Mouse (Mus musculus) C2C12 (cell line): Measurements from ENCODE around the gene Akap13. TPM values are rescaled to one million over a fixed set of nuclear protein-coding genes. Genes with fewer than 3 reads are reported as not detected.

Experiments used
- H3K27me3 ChIP-seq: one replicate; pipeline ENCODE4 v1.6.1; 2011; ENCODE audit not compliant: control insufficient read depth, insufficient read depth, insufficient read length
- H3K36me3 ChIP-seq: one replicate; pipeline ENCODE4 v1.6.1; 2011; ENCODE audit not compliant: control insufficient read depth, insufficient read depth
- H3K4me3 ChIP-seq: one replicate; pipeline ENCODE4 v1.5.1; 2011; ENCODE audit warnings: mild to moderate bottlenecking, control low read depth; ENCODE audit not compliant: poor library complexity, insufficient read depth, severe bottlenecking
- H3K79me2 ChIP-seq: one replicate; pipeline ENCODE4 v1.6.1; 2011; ENCODE audit not compliant: control insufficient read depth, insufficient read depth
- H3K79me3 ChIP-seq: one replicate; pipeline ENCODE4 v1.6.1; 2011; ENCODE audit warnings: low read depth, control low read depth
- H3ac ChIP-seq: one replicate; pipeline ENCODE3; 2011; ENCODE audit warnings: low read depth; ENCODE audit not compliant: control insufficient read depth, insufficient read length
- CEBPB ChIP-seq: IDR thresholded peaks from one replicate; pipeline ENCODE4 v1.6.1; 2011; ENCODE audit warnings: low read depth, mild to moderate bottlenecking, control low read depth, moderate library complexity
- CTCF ChIP-seq: IDR thresholded peaks from one replicate; pipeline ENCODE4 v1.5.1; 2011; ENCODE audit not compliant: control insufficient read depth, insufficient read depth, insufficient read length
- FOSL1 ChIP-seq: IDR thresholded peaks from one replicate; pipeline ENCODE4 v1.8.0; 2011; ENCODE audit warnings: mild to moderate bottlenecking, low read length; ENCODE audit not compliant: poor library complexity, insufficient read depth, severe bottlenecking
- MAX ChIP-seq: IDR thresholded peaks from one replicate; pipeline ENCODE4 v1.6.1; 2011; ENCODE audit warnings: mild to moderate bottlenecking, control low read depth
- MYOD1 ChIP-seq: IDR thresholded peaks from one replicate; pipeline ENCODE4 v1.6.1; 2011; ENCODE audit warnings: low read depth; ENCODE audit not compliant: control insufficient read depth, insufficient read length
- MYOG ChIP-seq: IDR thresholded peaks from one replicate; pipeline ENCODE4 v1.6.1; 2011; ENCODE audit not compliant: control insufficient read depth, insufficient read length; ENCODE audit errors: extremely low read depth
- USF1 ChIP-seq: IDR thresholded peaks from one replicate; pipeline ENCODE4 v1.6.1; 2011; ENCODE audit warnings: low read depth, mild to moderate bottlenecking, control low read depth, moderate library complexity
- polyA plus RNA-seq: library from polyadenylated mRNA; unstranded; fragments of >200 nt; fragmentation: generic; extraction: Trizol; gene quantifications from one replicate; pipeline ENCODE4 v1.2.1, GENCODE M21; 2012; ENCODE audit warnings: missing spikeins

Akap13 gene
- polyA plus RNA-seq, 1 experiment, result 11.1 TPM

DNA sequence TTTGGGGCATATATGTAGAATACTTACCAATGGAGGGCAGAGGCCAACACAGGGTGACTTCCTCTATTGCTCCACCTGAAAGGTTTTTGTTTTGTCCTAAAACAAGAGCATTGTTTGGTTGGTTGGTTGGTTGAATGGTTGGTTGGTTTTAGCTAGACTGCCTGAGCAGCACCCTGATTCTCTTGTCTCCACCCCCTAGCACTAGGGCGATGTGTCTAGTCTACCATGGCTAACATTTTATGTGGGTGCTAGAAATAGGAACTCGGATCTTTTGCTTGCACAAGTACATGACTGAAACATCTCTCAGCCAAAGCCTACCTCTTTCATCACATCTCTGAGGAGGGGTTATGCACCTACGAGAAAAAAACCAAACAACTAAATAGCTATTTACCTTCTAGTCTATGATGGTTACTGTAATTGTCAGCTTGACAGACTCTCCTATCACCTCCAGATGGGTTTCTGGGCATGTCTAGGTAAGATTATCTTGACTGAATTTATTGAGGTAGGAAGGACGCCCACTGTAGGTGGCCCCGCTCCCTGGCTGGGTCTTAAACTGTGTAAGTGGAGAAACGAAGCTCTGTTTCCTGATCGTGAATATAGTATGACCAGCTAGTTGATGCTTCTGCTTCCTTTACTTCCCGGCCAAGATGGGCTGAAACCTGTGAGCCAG is 134.1 kb downstream of the Akap13 start:
- Histone ChIP-seq H3K27me3 (no peaks in the 10 kb centered on the region), H3ac (no peak overlapping the region), H3K79me2 (peaks cover 4% of the 10 kb centered on the region), H3K4me3 (no peak overlapping the region), H3K79me3 (peaks cover 4% of the 10 kb centered on the region), H3K36me3 (no peaks in the 10 kb centered on the region)
- no peak for TF ChIP-seq CEBPB
- TF ChIP-seq CTCF, result no peak
- TF ChIP-seq FOSL1, result no peak
- TF ChIP-seq MAX, result no peak
- no peak for TF ChIP-seq MYOD1
- no peak for TF ChIP-seq USF1
- TF ChIP-seq MYOG, result no peak

DNA sequence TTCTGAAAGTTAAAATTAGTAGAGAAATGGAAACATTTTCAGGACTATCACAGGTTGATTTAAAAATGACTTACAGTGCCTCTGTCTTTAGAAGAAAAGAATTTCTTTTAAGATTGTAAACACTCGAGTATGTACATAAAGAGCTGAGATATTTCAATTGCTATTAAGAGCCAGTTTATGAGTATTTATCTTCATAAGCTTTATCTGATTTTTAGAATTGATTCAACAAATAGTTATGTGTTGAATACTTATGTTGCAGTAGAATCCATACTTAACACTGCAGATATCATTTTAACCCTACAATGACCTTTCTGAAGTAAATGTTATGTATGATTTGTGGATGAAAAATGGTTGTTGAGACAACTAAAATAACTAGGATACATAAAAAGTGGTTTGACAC is 136.6 kb downstream of the Akap13 start:
- no peak for TF ChIP-seq CEBPB
- TF ChIP-seq FOSL1, result no peak
- TF ChIP-seq MAX, result no peak
- TF ChIP-seq MYOD1, result no peak
- no peak for TF ChIP-seq CTCF
- no peak for TF ChIP-seq USF1
- TF ChIP-seq MYOG, result no peak
- peaks cover 4% of the 10 kb centered on the region for H3K79me2 ChIP-seq
- H3K36me3 ChIP-seq, result no peaks in the 10 kb centered on the region
- H3K79me3 ChIP-seq, result peaks cover 4% of the 10 kb centered on the region
- H3ac ChIP-seq, result no peak overlapping the region
- no peak overlapping the region for H3K4me3 ChIP-seq
- H3K27me3 ChIP-seq, result no peaks in the 10 kb centered on the region

DNA sequence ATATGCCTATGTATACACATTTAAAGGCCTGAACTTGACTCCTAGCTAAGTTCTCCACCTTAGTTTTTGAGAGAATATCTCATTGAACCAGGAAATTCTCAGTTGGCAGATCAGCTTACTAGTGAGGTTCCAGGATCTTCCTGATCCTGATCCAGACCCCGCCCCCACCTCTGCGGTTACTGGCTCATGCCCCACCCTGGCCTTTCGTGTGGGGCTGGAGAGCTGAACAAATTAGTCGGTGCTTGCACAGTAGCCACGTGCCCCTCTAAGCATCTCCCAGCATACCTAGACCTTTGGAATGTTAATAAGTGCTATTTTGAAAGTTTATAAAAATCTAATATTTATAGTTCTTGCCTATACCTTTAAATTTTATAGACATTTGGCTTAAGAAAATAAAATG is 139.5 kb downstream of the Akap13 start:
- no peaks in the 10 kb centered on the region for H3K27me3 ChIP-seq
- H3K79me2 ChIP-seq, result peaks cover 4% of the 10 kb centered on the region
- no peaks in the 10 kb centered on the region for H3K36me3 ChIP-seq
- peaks cover 4% of the 10 kb centered on the region for H3K79me3 ChIP-seq
- H3ac ChIP-seq, result no peak overlapping the region
- TF ChIP-seq MYOD1 (no peak), CTCF (no peak), USF1 (peak; percentile 76)
- no peak overlapping the region for H3K4me3 ChIP-seq

DNA sequence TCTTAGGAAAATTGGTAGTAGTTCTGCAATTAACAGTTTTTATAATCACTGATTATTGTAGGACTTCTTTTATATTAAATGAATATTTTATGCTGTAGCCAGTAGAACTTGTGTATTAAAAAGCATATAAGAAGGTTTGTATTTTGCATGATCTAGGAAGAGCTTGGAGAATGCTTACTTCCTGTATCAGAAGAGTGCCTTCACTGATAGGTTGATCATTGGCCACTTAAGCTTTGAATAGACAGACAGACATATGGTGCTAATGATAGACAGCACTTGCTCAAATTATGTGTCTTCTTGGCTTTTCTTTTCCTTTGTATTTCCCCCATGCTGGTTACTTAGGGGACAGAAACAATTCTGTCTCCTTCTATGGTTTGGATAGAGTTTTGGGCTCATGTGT is 139.9 kb downstream of the Akap13 start:
- Histone ChIP-seq H3K27me3 (no peaks in the 10 kb centered on the region), H3ac (no peak overlapping the region), H3K36me3 (no peaks in the 10 kb centered on the region), H3K79me2 (peaks cover 4% of the 10 kb centered on the region), H3K4me3 (no peak overlapping the region), H3K79me3 (peaks cover 4% of the 10 kb centered on the region)
- TF ChIP-seq CTCF, result no peak
- TF ChIP-seq MYOG, result no peak
- no peak for TF ChIP-seq CEBPB
- TF ChIP-seq MAX, result no peak
- TF ChIP-seq USF1, result no peak
- TF ChIP-seq MYOD1, result no peak
- no peak for TF ChIP-seq FOSL1

DNA sequence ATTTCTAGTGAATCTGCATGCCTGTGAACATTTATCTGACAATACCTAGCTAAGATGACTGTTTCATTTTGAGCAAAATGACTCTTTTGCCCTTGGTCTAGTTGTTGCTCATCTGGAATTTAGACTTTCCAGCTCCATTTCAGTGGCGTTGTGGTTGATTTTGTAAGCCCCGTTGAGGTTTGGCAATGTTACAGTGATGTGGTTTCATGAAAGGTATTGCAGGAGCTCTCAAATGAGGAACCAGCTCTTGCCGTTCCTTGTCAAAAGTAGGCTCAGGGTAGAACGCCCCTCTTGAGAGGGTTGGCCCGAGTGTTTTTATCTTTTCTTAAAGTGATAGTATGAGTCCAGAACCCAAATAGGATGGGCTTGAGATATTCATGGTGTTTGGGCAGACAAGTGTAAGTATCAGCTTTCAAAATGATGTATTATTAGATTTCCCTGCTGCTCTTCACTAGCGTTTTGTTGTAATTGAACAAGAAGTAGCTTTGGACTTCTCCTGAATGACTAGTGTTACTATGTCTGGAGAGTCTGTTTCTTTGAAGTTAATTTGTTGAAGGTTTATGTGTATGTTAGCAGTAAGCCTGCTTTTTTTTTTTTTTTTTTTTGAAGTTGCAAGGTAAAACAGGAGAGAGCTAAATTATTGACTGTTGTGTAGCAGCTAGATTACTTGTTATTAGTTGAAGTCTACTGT is 140.9 kb downstream of the Akap13 start:
- Histone ChIP-seq H3K4me3 (no peak overlapping the region), H3K27me3 (no peaks in the 10 kb centered on the region), H3ac (no peak overlapping the region), H3K79me2 (peaks cover 4% of the 10 kb centered on the region), H3K36me3 (no peaks in the 10 kb centered on the region), H3K79me3 (peaks cover 4% of the 10 kb centered on the region)
- TF ChIP-seq MAX (no peak), MYOG (no peak), CEBPB (peak; percentile 82)

DNA sequence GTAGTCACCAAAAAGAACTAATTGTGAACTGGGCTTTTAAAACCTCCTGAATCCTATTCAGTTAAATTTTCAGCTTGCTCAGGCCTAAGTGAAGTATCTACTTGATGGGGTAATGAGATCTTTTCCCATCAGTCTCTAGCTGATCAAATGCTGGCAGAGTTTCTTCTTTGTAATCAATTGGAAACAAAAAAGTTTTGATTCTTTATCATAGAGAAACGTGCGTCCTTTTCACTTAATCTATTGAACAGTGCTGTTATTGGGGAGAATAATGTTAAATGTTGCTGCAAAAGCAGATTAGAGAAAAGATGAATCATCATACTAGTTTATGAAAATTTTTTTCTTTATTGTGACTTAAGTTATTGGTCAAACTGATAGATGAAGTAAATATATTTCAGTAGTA is 142.5 kb downstream of the Akap13 start:
- H3K79me3 ChIP-seq, result peaks cover 4% of the 10 kb centered on the region
- no peaks in the 10 kb centered on the region for H3K27me3 ChIP-seq
- H3K4me3 ChIP-seq, result no peak overlapping the region
- H3ac ChIP-seq, result no peak overlapping the region
- TF ChIP-seq USF1, result no peak
- TF ChIP-seq MYOD1, result no peak
- TF ChIP-seq CEBPB, result no peak
- TF ChIP-seq CTCF, result no peak
- TF ChIP-seq FOSL1, result no peak
- TF ChIP-seq MYOG, result no peak
- TF ChIP-seq MAX, result no peak
- H3K36me3 ChIP-seq, result no peaks in the 10 kb centered on the region
- peaks cover 3% of the 10 kb centered on the region for H3K79me2 ChIP-seq
